Mouse (Mus musculus): ENCODE results near the gene Jarid2.

Gene Jarid2

DNA sequence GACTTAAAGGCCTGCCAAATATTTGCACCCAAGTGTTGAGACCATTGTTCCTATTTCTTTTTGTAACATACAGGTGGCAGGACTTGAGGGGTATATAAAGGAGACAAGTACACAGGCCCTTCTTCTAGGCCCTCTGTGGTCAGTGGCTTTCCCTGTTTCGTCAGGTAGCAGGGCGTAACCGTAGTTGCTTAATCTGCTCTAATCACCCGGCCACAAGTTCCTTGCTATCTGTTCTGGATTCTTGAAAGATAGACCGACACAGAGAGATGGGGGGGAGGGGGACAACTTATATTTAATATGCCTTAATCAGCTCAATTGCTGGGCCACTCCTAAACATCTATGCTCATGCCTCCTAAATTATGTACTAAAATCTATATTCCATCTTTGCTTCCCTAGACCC, 186.1 kb downstream of the Jarid2 start:
- DNase-seq (ENCODE audit: low read depth, low spot score) = no peak

DNA sequence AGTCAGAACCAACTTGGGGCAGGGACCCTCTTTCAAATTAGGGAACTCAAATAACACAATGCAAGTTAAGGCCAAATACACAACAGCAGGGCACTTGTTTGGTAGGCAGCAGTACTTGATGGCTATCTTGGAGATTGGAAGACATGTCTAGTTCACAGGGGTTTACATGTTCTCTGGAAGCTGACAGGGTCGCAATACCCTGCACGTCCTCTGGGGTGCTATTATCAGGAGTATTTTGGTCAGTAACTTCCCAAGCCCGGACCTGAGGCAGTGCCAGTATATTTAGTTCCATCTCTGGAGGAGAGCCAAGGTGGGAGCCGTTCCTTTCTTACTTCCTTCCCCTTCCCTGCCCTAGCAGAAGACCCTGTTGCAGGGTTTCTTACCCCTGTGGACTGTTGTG, 186.7 kb downstream of the Jarid2 start:
- DNase-seq (ENCODE audit: low read depth, low spot score) = peak; percentile 72

DNA sequence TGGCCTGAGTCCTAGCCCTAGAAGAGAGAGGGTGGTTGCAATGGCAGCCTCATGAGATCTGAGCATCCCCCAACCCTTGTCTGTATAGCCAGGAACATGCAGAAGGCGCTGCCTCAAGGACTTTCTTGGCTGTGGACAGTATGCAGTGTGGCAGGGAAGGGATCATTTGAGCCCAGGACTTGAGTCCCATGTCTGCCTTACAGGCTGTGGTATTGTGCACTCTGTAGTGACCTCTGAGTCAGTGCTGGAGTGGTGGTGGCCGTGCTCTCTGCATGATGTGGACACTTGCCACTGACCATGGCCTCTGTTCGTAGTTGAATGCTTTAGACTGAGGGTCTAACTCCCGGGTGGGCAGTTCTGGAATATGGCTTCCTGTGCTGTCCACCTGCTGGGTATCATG, 187.9 kb downstream of the Jarid2 start:
- no peak for DNase-seq (ENCODE audit: low read depth, low spot score)

DNA sequence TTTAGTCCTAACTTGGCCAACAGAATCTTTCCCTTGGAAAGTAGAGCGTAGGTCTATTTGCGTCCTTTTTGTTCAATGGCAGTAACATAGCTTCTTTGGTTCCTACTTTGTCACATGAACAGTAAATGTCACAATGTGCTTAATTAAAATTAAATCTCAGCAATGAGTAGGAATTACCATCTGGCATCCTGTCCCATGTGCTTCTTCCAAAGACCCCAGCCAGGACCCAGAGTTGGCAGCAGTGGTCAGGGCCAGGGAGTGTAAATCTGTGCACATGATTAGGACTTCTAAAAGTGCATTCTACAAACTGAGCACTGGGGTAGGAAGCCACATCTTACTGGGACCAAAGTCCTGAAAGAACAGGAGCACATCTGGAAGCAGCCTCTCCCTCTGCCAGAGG, 189.0 kb downstream of the Jarid2 start:
- no peak for DNase-seq (ENCODE audit: low read depth, low spot score)

DNA sequence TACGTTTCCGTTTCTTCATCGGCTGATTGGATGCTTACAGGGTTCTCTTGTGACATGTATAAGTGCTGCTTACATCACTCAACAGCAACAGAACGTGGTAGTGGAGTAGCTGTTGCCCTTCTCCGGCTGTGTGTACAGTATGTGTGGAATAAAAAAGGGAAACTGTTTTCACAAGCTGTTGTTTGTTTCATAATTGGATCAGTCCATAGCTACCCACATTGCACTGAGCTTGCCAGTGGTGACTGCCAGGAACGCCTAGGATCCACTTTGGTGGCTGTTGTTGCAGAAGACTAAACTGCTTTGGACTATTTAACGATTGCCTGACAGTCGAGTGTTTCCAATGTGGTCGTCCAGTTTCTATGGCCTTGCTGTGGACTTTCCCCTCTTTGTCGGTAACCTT, 191.8 kb downstream of the Jarid2 start:
- no peak for DNase-seq (ENCODE audit: low read depth, low spot score)

DNA sequence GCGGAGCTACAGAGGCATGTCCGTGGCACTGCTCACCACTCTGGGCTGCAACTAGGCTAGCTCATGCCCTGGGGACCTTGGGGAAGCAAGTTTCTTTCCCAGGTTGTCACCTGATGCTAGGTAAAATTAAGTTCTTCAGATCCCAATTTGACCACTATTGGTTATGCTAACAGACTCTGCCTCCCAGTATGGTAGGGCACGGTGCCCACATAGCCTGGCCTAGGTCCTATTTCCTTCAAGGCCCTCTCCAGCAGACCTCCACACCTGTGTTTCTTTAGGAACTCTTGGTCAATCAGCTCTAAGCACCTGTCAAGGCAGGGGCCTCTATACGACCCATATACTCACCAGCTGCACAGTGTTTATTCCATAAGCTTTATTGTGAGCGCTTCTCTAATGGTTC, 192.4 kb downstream of the Jarid2 start:
- DNase-seq (ENCODE audit: low read depth, low spot score) = no peak

DNA sequence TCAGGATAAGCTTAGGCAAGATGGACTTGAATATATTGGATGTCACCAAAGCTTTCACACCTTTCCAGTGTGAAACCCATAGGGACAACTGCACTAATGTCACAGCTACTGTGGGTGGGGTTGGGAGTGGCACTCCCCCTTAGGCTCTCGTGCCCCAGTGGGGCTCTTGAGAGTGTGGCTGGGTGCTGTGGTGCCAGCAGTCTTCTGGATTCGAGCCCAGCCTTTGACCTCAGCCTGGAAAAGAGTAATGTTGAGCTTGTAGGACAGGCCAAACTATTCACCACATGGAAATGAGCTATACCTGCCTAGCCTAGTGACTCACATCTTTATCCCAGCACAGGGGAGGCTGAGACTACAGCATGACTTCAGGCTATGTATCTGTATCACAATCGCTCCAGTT, 194.8 kb downstream of the Jarid2 start:
- no peak for DNase-seq (ENCODE audit: low read depth, low spot score)

DNA sequence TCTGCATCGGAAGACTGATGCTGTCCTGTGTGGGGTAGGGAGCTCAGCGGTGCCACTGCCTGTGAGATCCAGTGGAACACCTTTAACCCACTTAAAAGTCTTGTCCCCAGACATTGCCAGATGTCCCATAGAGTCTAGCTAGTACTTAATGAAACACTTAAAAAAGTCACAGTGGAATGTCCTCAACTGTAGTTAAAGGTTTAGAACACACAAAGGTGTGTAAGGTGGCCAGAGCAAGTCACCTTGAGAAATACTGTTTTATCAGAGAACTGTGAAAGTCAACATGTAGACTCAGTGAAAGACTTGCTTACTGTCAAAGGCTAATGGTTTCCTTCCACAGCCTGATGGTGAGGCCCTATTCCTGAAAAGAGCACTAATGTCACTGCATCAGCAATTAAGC, 195.9 kb downstream of the Jarid2 start:
- DNase-seq (ENCODE audit: low read depth, low spot score) = peak; percentile 20

DNA sequence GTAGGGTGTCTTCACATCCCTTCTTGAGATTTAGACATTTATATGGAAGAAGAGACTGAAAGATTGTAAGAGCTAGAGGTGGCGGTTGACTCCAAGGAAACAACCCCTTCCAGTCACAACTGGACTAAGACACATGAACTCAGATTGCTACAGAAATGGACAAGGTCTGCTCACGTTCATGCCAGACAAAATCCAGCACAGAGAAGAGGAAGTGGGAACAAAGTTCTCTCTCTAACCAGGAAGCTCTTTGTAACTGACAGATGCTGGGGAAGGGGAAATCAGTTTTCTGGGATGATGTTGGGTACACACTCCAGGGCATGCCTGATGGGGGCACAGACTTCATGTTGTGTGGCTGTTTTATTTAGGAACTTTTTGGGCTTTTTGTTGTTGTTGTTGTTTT, 197.0 kb downstream of the Jarid2 start:
- no peak for DNase-seq (ENCODE audit: low read depth, low spot score)

DNA sequence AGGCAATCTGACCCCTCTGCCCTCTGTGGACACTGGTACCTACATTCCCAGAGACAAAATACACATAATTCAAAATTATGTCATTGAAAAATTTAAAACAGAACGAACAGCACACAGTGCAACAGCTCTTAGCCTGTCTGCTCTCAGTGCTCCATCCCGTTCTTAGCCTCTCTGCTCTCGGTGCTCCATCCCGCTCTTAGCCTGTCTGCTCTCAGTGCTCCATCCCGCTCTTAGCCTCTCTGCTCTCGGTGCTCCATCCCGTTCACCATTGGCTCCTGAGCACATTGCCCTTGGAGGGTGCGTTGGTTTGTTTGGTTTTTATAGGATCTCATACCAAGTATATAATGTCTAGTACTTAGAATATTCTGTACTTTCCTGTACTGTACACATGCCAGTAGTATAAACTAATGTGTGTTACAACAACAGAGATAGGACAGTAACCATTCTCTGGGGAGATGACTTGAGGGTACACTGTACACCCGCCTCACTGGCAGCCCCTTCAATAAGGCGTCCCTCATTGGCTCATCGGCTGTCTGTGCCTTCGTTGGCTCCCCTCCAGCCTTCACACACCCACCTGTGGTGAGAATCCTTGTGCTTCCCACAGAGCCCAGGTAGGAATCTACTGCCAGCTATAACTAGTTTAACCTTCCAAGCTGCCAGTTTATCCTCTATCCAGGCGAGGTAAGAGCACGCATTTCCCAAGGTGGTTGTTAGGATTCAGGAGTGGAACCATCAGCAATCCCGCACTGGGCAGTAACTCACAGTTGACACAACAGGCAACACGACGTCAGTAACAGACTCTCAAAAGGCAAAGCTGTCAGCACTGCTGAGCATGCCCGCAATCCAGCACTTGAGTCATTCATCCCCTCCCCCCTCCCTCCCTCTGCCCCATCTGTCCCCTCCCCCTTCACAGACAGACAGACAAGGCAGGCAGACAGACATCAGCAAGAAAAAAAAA, 203.3 kb downstream of the Jarid2 start:
- no peak for DNase-seq (ENCODE audit: low read depth, low spot score)

DNA sequence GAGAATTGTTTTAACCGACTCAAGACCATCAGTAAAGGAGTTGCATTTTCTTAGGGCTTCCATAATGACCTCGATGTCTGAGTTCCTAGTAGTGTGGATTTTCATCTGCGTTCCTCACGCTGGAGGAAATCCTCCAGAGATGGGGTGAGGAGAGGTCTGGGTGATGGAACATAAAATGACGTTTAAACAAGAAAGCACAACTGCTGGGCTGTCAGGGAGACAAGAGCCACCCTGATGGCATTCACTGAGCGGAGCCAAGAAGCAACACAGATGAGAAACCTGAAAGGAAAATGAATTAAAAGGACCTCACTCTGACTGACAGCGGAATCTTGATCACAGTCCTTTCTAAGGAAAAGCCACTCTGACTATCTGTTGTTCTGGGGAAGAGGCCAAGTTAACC, 204.3 kb downstream of the Jarid2 start:
- DNase-seq (ENCODE audit: low read depth, low spot score) = no peak

DNA sequence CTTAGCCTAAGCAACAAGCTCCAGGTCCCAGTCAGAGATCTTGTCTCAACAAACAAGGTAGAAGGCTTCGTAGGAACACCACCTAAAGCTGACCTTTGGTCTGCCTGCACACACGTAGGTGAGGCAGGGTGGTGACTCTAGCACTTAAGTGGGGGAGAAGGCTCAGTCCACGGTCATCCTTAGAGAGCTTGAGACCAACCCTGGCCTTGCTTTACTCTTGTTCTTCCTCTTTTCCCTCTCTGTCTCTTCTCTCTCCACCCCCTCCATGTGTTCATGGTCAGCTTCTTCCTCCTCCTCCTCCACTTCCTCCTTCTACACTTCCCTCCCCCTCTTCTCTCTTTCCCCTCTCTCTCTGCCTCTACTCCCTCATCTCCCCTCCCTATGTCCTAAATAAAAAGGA, 208.4 kb downstream of the Jarid2 start:
- no peak for DNase-seq (ENCODE audit: low read depth, low spot score)

DNA sequence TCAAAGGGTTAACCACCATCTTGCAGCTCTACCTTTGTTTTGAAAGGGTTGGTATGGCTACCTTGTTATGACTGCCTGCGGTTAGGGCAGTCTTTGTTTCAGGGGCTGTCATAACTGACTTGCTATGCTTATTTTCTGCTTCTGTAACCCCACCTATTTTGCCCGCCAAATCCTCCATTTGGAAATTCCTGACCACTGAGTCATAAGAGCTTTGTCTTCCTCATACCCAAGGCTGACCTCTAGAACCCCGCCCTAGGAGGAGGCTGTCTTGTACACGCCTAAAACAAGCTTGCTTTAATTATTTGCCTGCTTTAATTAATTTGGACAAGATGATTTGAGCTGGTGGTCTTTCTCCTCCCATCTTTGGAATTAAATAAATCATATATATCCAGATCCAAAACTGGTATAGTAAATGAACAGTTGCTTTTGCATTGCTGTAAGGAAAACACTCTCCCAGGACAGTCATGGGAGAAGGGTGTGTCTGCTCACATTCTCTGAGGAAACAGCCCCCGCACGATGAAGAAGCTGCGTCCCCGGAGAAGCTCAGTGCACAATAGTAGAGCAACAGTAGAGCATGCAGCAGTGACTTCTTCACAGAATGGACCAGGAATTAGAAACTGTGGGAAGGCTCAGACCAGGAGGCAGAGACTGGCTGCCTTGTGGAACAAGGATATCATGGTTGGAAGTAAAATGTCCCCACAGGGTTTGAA, 210.2 kb downstream of the Jarid2 start:
- peak; percentile 80 for DNase-seq (ENCODE audit: low read depth, low spot score)

DNA sequence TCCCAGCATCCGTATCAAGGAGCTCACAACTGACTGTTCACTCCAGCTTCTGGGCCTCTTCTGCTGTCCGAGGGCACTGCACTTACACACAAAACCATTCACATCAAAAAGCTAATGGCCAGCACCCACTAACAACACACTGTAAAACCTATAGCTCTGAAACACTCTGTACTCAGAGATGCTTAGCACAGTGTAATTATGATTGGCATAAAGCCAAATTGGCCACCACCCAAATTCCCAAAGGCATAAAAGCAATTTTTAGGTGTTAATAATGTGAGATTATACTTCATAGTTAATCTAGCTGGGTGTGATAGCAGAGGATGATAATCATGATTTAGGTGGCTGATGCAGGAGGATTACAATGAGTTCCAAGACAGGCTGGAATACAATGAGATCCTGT, 214.3 kb downstream of the Jarid2 start:
- DNase-seq (ENCODE audit: low read depth, low spot score) = no peak

DNA sequence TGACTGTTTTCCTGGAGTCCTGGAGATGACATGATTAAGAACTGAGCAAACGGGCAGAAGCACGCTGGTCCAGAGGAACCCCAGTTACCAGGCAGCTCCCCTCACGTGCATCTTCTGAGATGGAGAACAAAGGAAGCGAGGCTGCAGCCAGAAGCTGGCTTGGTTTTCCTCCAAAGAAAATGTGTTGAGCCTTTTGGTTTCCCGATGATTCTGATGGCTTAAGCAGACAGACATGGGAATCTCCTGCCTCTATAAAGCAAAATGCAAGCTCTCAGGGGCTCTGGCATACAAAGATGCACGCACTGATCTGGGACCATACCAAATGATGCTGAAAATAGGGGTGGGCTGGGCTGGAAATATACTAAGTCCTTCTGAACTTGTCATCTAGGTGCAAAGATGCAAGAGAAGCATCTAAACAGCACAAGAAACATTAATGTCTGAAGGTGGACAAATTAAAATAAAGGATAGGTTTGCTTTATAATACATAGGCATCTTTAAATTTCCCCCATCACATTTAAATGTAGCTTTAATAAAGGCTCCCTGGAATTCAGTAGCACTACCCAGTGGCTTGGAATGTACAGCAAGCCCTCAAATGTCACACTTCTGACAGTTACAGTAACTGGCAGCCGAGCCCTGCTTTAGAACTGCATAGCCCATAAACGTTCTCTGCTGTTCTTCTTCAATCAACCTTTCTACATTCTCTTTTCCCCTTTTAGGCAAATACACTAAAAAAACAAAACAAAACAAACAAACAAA, 217.8 kb downstream of the Jarid2 start:
- no peak for DNase-seq (ENCODE audit: low read depth, low spot score)

DNA sequence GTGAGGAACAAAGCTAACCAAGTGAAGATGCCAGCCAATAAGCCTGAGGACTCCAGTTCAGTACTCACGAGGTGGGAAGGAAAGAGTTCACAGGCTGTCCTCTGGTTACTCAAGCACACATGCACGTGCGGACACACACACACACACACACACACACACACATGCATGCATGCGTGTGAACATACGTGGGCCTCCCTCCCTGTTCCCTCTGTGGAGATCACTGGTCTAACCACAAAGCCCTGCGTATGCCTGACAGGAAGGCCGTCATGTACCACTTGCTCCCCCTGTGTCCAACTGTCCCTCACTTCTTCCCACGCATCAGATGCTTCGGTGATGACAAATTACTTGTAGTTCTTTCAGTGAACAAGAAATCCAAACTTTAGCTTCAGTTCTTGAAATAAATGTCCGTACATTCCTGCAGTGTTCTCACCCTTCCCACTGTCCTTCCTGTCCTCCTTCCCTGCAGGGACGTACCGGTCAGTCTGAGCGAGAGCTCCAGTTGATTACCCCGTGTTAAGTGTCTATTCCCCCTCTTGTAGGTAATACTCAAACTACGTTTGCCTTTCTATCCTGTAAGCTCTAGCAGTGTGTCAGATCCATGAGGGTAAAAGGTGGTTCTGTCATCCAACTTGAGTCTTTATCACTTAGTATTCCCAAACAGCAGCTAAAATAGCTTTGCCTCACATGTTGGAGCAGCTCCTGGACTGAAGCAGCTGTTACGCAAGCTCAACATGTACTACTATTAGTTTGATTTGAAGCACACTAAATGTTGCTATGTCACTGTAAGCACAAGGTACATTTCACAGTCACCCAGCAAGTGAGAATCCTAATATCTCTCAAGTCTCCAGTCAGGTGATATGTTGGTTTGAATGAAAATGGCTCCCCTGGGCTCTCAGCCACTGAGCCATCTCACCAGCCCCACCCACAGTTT, 219.3 kb downstream of the Jarid2 start:
- DNase-seq (ENCODE audit: low read depth, low spot score) = no peak

DNA sequence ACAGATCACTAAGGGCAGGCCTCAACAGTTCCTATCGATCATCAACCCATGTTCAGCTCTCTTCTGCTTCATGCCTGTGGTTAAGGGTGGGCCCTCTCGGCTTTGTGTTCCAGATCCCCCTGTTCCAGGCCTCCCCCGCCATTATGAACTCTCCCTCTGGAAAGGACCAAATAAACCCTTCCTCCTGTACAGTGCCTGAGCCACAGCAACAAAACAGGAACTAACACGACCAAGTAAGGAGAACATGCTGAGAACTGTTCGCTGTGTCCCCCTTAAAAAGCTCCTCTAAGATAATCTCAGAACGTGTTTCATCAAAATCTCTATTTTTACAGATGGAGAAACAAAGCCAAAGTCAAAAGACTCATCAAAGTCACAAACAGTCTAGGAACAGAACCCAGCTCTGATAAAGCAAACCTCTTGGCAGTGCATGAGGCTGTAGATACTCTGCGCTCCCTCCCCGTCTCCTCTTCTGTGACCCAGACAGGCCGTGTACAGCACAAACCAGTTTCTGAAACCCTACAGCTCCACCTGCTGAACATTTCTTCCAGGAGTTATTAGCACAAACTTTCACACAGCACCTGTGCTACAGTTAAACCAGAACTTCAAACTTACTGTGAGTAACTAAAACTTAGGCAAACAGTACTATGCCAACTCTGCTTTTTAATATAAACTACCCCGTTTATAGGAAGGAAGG, 223.3 kb downstream of the Jarid2 start:
- peak; percentile 58 for DNase-seq (ENCODE audit: low read depth, low spot score)

DNA sequence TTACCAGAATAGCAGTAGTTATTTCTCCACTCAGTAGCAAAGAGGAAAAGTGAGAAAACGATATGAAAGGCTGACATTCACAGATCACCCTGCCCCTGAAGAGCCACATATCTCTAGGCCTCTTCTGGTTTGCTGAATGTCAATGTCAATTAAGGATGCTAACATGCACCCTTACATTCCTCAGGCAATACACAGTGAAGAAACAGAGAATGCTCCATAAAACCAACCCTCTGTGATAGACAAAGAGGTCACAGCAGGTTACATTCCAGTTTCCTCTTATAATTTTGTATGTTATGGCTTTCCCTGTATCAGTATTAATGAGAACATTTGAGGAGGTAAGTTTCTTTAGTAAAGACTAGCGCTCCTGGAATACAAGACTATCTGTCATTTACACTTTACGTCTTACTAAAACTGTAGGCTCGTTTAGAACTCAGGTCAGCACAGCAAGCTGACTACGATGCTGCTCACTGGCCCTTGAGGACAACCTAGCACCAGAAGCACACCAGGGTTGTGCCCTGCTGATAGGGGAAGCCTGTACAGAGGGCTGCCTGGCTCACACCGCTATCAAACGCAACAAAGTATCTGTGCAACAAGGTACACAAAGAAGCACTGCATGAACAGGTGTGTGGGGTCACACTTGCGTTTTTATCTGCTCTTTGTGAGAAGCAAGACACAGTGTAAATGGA, 224.4 kb downstream of the Jarid2 start:
- DNase-seq (ENCODE audit: low read depth, low spot score) = no peak

DNA sequence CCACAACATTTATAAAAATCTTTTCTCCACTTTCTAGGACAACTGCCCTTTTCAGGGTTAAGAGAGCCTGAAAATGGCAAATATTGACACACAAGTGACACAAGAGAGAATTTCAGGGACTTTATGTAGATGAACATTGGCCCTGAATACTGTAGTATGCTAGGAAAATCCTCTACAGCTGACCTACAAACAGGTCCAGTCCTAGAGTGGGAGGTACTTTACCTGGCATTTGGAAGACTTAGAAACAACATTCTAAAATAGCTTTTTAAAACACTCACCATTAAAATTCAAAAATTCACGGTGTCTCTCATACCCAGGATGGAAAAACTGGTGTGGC, 224.9 kb downstream of the Jarid2 start:
- DNase-seq (ENCODE audit: low read depth, low spot score) = no peak

DNA sequence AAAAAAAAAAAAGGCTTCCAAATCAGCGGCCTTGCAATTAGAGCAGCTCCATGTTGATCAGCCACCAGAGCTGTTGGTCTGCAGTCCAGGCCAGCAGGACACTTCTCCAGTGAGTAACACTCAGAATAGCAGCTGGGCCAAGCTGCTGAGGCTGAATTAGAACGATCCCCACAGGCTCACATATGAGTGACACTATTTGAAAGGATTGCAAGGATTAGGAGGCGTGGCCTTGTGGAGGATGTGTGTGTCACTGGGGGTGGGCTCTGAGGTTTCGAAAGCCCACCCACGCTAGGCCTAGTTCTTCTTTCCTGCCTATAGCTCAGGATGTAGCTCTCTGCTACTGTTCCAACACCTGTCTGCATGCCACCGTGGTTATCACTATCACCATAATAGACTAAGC, 226.5 kb downstream of the Jarid2 start:
- no peak for DNase-seq (ENCODE audit: low read depth, low spot score)
